Mouse (Mus musculus) testis, adult 2 months (tissue): Measurements from ENCODE around the gene Gm20388.
"Not testable (repeated sequence)": the region's sequence is repeated elsewhere in the genome, so short reads cannot be mapped to it uniquely, and the experiment has no call there.

Experiments used
- CTCF ChIP-seq: fragments of 200-500 bp; IDR thresholded peaks from 2 replicates; pipeline ENCODE4 v1.5.1; 2012; ENCODE audit warnings: low read depth, mild to moderate bottlenecking, inconsistent platforms, low read length, moderate library complexity; ENCODE audit not compliant: control insufficient read depth, insufficient read depth, insufficient replicate concordance
- POLR2A ChIP-seq: fragments of 200-500 bp; IDR thresholded peaks from 2 replicates; pipeline ENCODE4 v1.6.1; 2012; ENCODE audit warnings: low read depth, mild to moderate bottlenecking, inconsistent platforms, low read length, moderate library complexity; ENCODE audit not compliant: control insufficient read depth

GRCm38 (mm10) chr8:123537641-123538040 is 3627.0 kb downstream of the Gm20388 start:
- not testable (repeated sequence) for TF ChIP-seq CTCF, POLR2A
